Mouse (Mus musculus) liver, embryonic 13.5 days (tissue): ENCODE measurements around the gene Muc3a. TPM values are rescaled to one million over a fixed set of nuclear protein-coding genes. Genes with fewer than 3 reads are reported as not detected.

Source experiments
- ATAC-seq: fragments of 200-750 bp; cut with Nextera tagmentation; 2 replicates; pipeline ENCODE4 v1.8.0; 2017; ENCODE audit warnings: low read depth, mild to moderate bottlenecking, moderate number of reproducible peaks, moderate library complexity
- DNase-seq: peaks from one replicate; pipeline ENCODE4 v3.0.0; 2022
- H3K27ac ChIP-seq: fragments of 300-500 bp; sonication (generic); 2 replicates; pipeline ENCODE4 v1.5.1; 2015; ENCODE audit warnings: moderate library complexity, mild to moderate bottlenecking, inconsistent platforms
- H3K27me3 ChIP-seq: fragments of 300-500 bp; sonication (generic); 2 replicates; pipeline ENCODE4 v1.6.1; 2015; ENCODE audit warnings: mild to moderate bottlenecking, inconsistent platforms
- H3K36me3 ChIP-seq: fragments of 300-500 bp; sonication (generic); 2 replicates; pipeline ENCODE4 v1.6.1; 2015; ENCODE audit warnings: mild to moderate bottlenecking, inconsistent platforms
- H3K4me1 ChIP-seq: fragments of 300-500 bp; sonication (generic); replicated peaks from 2 replicates; pipeline ENCODE4 v1.6.1; 2015; ENCODE audit warnings: inconsistent platforms
- H3K4me2 ChIP-seq: fragments of 300-500 bp; sonication (generic); 2 replicates; pipeline ENCODE4 v1.6.1; 2015; ENCODE audit warnings: inconsistent platforms, mild to moderate bottlenecking, moderate library complexity
- H3K4me3 ChIP-seq: fragments of 300-500 bp; sonication (generic); replicated peaks from 2 replicates; pipeline ENCODE4 v1.5.1; 2015; ENCODE audit warnings: mild to moderate bottlenecking, inconsistent platforms
- H3K9ac ChIP-seq: fragments of 300-500 bp; sonication (generic); 2 replicates; pipeline ENCODE4 v1.6.1; 2015; ENCODE audit warnings: mild to moderate bottlenecking, inconsistent platforms
- H3K9me3 ChIP-seq: fragments of 300-500 bp; sonication (generic); replicated peaks from 2 replicates; pipeline ENCODE4 v1.6.1; 2016; ENCODE audit warnings: inconsistent platforms
- WGBS: fragments of 180-500 bp; shearing (Covaris S2); methylation state at CpG from one replicate; pipeline ENCODE4 v1.1.7; 2015; ENCODE audit not compliant: insufficient replicate concordance; 5-methylcytosine and 5-hydroxymethylcytosine counted together
- polyA plus RNA-seq: library from polyadenylated mRNA; unstranded; fragments of >200 nt; fragmentation: Nextera tagmentation; extraction: Ambion mirVana; gene quantifications from 2 replicates; pipeline ENCODE4 v1.2.1, GENCODE M21; 2015

Muc3a gene
- polyA plus RNA-seq, 1 experiment from 2014 or later: 0.05 TPM

DNA sequence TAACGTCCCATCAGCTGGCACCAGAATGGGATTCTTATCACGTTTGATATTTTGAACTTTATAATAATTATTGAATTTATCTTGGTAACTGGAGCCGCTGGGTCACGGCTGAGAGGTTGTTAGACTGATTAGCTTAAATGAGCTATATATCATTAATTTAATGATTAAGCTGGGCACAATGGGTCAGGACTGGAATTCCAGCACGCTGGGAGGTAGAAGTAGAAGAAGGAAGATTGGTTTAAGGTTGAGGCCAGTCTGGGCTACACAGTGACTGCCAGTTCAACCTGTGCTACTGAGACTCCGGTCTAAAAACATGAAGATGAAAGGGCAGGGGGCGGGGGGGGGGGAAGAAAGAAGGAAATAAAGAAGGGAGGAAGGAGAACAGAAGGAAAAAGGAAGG, 40.7 kb downstream of the Muc3a start:
- ATAC-seq (no peak), DNase-seq (no peak)
- H3K36me3 ChIP-seq: no peaks in the 10 kb centered on the region
- H3K4me1 ChIP-seq: no peaks in the 10 kb centered on the region
- H3K4me2 ChIP-seq: no peak overlapping the region
- no peak overlapping the region for H3K4me3 ChIP-seq
- no peaks in the 10 kb centered on the region for H3K9me3 ChIP-seq
- 65% methylated on average over 6 of the region's 7 CpGs for WGBS
- H3K27ac ChIP-seq: no peak overlapping the region
- H3K9ac ChIP-seq: no peak overlapping the region
- 0 out of 2 replicates have a peak, but pooled peaks cover 5% of the 10 kb centered on the region for H3K27me3 ChIP-seq

DNA sequence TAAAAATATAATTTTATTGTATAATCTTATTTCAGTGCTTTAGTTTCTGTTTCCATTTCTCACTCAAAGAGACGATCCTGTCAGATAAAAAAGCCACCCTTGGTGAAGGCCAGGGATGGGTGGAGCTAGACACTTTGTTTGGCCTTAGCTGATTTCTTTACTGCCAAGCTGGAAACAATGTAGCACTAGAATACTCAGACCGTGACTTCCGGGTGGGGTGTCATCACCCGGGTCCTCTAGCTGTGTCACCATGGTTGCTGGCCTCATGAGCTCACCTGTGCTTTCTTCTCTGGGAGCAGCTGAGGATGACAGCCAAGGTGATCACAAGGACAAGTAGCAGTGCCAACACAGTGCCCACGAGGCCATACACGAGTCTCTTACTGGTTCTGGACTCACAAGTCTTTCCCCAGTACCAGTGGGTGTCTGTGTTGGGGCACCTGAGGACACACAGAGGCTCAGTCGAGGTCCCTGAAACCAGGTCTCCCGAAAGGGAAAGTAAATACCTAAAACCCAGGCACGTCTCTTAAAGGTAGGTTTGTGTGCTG, 41.3 kb downstream of the Muc3a start:
- Histone ChIP-seq H3K27ac (no peak overlapping the region), H3K4me2 (no peak overlapping the region), H3K9ac (no peak overlapping the region), H3K4me1 (no peaks in the 10 kb centered on the region), H3K27me3 (peaks cover 5% of the 10 kb centered on the region; the same call in 1 of the 2 replicates), H3K4me3 (no peak overlapping the region), H3K9me3 (no peaks in the 10 kb centered on the region), H3K36me3 (no peaks in the 10 kb centered on the region)
- 51% methylated on average over 9 of the region's 9 CpGs for WGBS
- DNase-seq (no peak), ATAC-seq (no peak)

DNA sequence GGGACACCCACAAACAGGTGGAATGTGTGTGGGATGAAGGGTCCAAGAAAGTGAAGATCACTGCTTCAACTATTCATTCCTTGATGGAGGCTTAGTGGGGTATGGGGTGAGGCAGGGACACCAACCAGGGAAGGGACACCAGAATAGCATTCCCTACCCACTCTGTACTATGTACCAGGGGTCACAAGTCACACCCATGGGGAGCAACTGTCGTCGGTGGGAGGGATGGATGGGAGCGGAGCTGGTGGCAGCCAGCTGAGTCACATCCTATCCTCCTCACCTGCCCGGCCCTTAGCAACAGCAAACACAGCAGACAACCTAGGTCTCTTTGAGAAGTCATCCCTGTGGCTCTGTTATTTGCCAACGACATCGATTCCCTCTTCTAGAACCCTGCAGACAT, 44.6 kb downstream of the Muc3a start:
- no peak for ATAC-seq
- Histone ChIP-seq H3K36me3 (no peaks in the 10 kb centered on the region), H3K4me2 (no peak overlapping the region), H3K4me1 (no peaks in the 10 kb centered on the region), H3K9me3 (no peaks in the 10 kb centered on the region), H3K27ac (no peak overlapping the region), H3K27me3 (peaks cover 4% of the 10 kb centered on the region), H3K4me3 (no peak overlapping the region), H3K9ac (no peak overlapping the region)
- DNase-seq: no peak
- WGBS: 47% methylated on average over 6 of the region's 6 CpGs

DNA sequence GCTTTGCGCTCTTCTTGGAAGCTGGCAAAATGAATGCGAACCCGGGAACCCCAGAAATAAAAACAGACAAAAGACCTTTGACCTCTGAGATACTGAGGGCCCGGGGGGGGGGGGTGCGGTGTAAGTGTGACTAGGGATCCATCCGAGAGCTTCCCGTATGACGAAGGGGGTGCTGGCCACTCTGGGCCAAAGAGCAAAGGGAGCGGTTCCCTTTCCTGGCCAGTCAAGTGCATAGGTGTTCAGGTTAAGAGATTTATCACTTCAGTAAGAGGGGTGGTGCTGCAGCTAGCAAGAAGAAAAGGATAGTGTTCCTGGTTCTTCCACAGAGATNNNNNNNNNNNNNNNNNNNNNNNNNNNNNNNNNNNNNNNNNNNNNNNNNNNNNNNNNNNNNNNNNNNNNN, 46.2 kb downstream of the Muc3a start:
- H3K4me2 ChIP-seq: no peak overlapping the region
- H3K9ac ChIP-seq: no peak overlapping the region
- no peaks in the 10 kb centered on the region for H3K36me3 ChIP-seq
- WGBS: 68% methylated on average over 9 of the region's 9 CpGs
- H3K9me3 ChIP-seq: no peaks in the 10 kb centered on the region
- no peak overlapping the region for H3K27ac ChIP-seq
- no peak for DNase-seq
- no peaks in the 10 kb centered on the region for H3K4me1 ChIP-seq
- peaks cover 4% of the 10 kb centered on the region for H3K27me3 ChIP-seq
- H3K4me3 ChIP-seq: no peak overlapping the region
- no peak for ATAC-seq

DNA sequence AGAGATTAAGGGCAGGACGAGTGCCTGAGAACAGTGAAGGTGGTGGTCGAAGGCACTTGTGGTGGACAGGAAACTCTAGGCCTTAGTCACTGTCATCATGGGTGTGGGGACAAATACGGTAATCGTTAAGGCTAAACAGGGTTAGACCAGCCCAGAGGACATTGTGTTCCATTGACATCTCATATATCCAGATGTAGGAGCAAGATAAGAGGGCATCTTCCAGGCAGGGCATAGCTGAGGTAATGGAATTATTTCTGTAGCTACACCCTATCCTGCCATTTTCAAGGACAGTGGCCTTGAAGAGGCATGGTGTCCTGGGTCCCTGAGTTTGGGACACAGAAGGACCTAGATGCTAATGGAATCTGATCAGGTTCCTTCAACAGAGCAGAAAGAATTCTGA, 50.3 kb downstream of the Muc3a start:
- DNase-seq (no peak), ATAC-seq (no peak)
- H3K27ac ChIP-seq: no peak overlapping the region
- no peaks in the 10 kb centered on the region for H3K9me3 ChIP-seq
- H3K9ac ChIP-seq: no peak overlapping the region
- H3K36me3 ChIP-seq: no peaks in the 10 kb centered on the region
- H3K27me3 ChIP-seq: peaks cover 4% of the 10 kb centered on the region
- H3K4me3 ChIP-seq: no peak overlapping the region
- 53% methylated on average over 4 of the region's 4 CpGs for WGBS
- no peaks in the 10 kb centered on the region for H3K4me1 ChIP-seq
- no peak overlapping the region for H3K4me2 ChIP-seq

DNA sequence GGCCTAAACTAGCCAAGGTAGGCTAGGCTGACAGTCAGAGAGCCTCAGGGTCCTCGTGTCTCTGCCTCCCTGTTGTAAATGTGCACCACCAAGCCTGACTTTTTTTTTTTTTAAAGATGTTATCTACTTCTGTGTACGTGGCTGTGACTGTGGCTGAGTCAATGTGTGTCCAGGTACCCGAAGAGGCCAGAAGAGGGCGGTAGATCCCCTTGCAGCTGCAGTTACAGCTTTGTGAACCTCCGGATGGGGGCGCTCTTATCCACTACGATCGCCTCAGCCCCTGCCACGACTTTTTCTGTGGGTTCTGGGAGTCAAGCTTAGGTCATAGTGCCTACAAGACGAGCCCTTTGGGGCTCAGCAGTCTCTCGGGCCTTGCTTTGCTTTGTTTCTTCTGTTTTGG, 52.7 kb downstream of the Muc3a start:
- Histone ChIP-seq H3K4me2 (no peak overlapping the region), H3K9me3 (no peaks in the 10 kb centered on the region), H3K4me1 (no peaks in the 10 kb centered on the region), H3K9ac (no peak overlapping the region), H3K36me3 (no peaks in the 10 kb centered on the region), H3K27ac (no peak overlapping the region), H3K27me3 (no peaks in the 10 kb centered on the region), H3K4me3 (no peak overlapping the region)
- WGBS: 14% methylated on average over 11 of the region's 11 CpGs
- no peak for ATAC-seq
- DNase-seq: peak; percentile 17

Other genes starting within 250 kb of the Muc3a start
- 2.3 and 3.0 TPM in 2 replicates for gene Cldn15, start 245.8 kb downstream of the Muc3a start, polyA plus RNA-seq
- 12.8 and 13.7 TPM in 2 replicates for gene Plod3, start 225.4 kb downstream of the Muc3a start, polyA plus RNA-seq
- gene Znhit1, start 224.4 kb downstream of the Muc3a start, polyA plus RNA-seq: 57.8 and 61.7 TPM in 2 replicates
- gene Vgf, start 186.0 kb downstream of the Muc3a start, polyA plus RNA-seq: not detected in 2 replicates
- gene Ap1s1, start 166.3 kb downstream of the Muc3a start, polyA plus RNA-seq: 109 and 114 TPM in 2 replicates
- 0.05 TPM in 1 of 2 replicates, not detected in the other for gene Serpine1, start 140.1 kb downstream of the Muc3a start, polyA plus RNA-seq
- gene Trim56, start 96.2 kb downstream of the Muc3a start, polyA plus RNA-seq: 8.4 and 9.9 TPM in 2 replicates
- not detected in 2 replicates for gene Muc3, start 63.1 kb downstream of the Muc3a start, polyA plus RNA-seq
- gene Ache, start 75.1 kb upstream of the Muc3a start, polyA plus RNA-seq: 15.9 and 16.6 TPM in 2 replicates
- 8.4 TPM in 2 replicates for gene Ufsp1, start 82.2 kb upstream of the Muc3a start, polyA plus RNA-seq
- 86.7 and 102 TPM in 2 replicates for gene Srrt, start 95.3 kb upstream of the Muc3a start, polyA plus RNA-seq
- gene Trip6, start 102.0 kb upstream of the Muc3a start, polyA plus RNA-seq: 10.1 and 10.6 TPM in 2 replicates
- gene Slc12a9, start 121.2 kb upstream of the Muc3a start, polyA plus RNA-seq: 2.8 and 3.2 TPM in 2 replicates
- gene Ephb4, start 137.7 kb upstream of the Muc3a start, polyA plus RNA-seq: 5.6 and 8.1 TPM in 2 replicates